Mouse (Mus musculus): ENCODE data around the gene Tax1bp1. TPM values are rescaled to one million over a fixed set of nuclear protein-coding genes. Genes with fewer than 3 reads are reported as not detected.

Gene Tax1bp1
- total and polyA plus RNA-seq, 3 experiments = 13.5 to 165 (median 153) TPM

- peak; percentile 7 for DNase-seq (ENCODE audit: low spot score)
- Histone ChIP-seq H3K36me3 (replicated peaks) (no peaks in the 10 kb centered on the region), H3K4me1 (ENCODE audit: insufficient read depth, low read depth, low read length) (peaks cover 18% of the 10 kb centered on the region), H3K4me3 (ENCODE audit: low read depth, low read length) (no peak overlapping the region), H3K27me3 (ENCODE audit: insufficient read depth, low read length) (peaks cover 9% of the 10 kb centered on the region; the same call in 1 of the 2 replicates), H3K9me3 (replicated peaks) (no peaks in the 10 kb centered on the region)
- ATAC-seq (ENCODE audit: extremely low read depth, insufficient number of reproducible peaks, low FRiP score, poor library complexity, severe bottlenecking) = no peak; the same call in 1 of the 2 replicates
- TF ChIP-seq POLR2AphosphoS5 (IDR thresholded peaks at IDR 0.05; ENCODE audit: insufficient replicate concordance, low read depth, low read length) (no peak), GATA1 (IDR thresholded peaks at IDR 0.05; ENCODE audit: borderline replicate concordance, low read length) (no peak), TAL1 (conservative IDR thresholded peaks at IDR 0.05; ENCODE audit: low read depth, low read length) (no peak), CTCF (IDR thresholded peaks at IDR 0.05; ENCODE audit: low read depth, low read length) (no peak), GATA2 (IDR thresholded peaks at IDR 0.05; ENCODE audit: borderline replicate concordance, low read depth, low read length) (no peak)
Measured at GRCm38 (mm10) chr6:52699050-52699449, 14.5 kb upstream of the Tax1bp1 start.

- TF ChIP-seq GATA1 (IDR thresholded peaks at IDR 0.05; ENCODE audit: borderline replicate concordance, low read length) (no peak), POLR2AphosphoS5 (IDR thresholded peaks at IDR 0.05; ENCODE audit: insufficient replicate concordance, low read depth, low read length) (no peak), TAL1 (conservative IDR thresholded peaks at IDR 0.05; ENCODE audit: low read depth, low read length) (no peak), CTCF (IDR thresholded peaks at IDR 0.05; ENCODE audit: low read depth, low read length) (no peak), GATA2 (IDR thresholded peaks at IDR 0.05; ENCODE audit: borderline replicate concordance, low read depth, low read length) (no peak)
- no peak for ATAC-seq (ENCODE audit: extremely low read depth, insufficient number of reproducible peaks, low FRiP score, poor library complexity, severe bottlenecking)
- H3K9me3 ChIP-seq (replicated peaks) = no peaks in the 10 kb centered on the region
- H3K27me3 ChIP-seq (ENCODE audit: insufficient read depth, low read length) = peaks cover 12% of the 10 kb centered on the region
- DNase-seq (ENCODE audit: low spot score) = no peak
- no peaks in the 10 kb centered on the region for H3K36me3 ChIP-seq (replicated peaks)
- H3K4me3 ChIP-seq (ENCODE audit: low read depth, low read length) = no peak overlapping the region
- peaks cover 18% of the 10 kb centered on the region for H3K4me1 ChIP-seq (ENCODE audit: insufficient read depth, low read depth, low read length)
Measured at GRCm38 (mm10) chr6:52699899-52700298, 13.6 kb upstream of the Tax1bp1 start.

GRCm38 (mm10) chr6:52703263-52703662 lies 10.3 kb upstream of the Tax1bp1 start:
- H3K9me3 ChIP-seq (replicated peaks) = no peaks in the 10 kb centered on the region
- no peak for ATAC-seq (ENCODE audit: extremely low read depth, insufficient number of reproducible peaks, low FRiP score, poor library complexity, severe bottlenecking)
- H3K36me3 ChIP-seq (replicated peaks) = no peaks in the 10 kb centered on the region
- peaks cover 12% of the 10 kb centered on the region for H3K4me1 ChIP-seq (ENCODE audit: insufficient read depth, low read depth, low read length)
- TF ChIP-seq CTCF (IDR thresholded peaks at IDR 0.05; ENCODE audit: low read depth, low read length) (no peak), TAL1 (conservative IDR thresholded peaks at IDR 0.05; ENCODE audit: low read depth, low read length) (no peak), POLR2AphosphoS5 (IDR thresholded peaks at IDR 0.05; ENCODE audit: insufficient replicate concordance, low read depth, low read length) (no peak), GATA1 (IDR thresholded peaks at IDR 0.05; ENCODE audit: borderline replicate concordance, low read length) (no peak), GATA2 (IDR thresholded peaks at IDR 0.05; ENCODE audit: borderline replicate concordance, low read depth, low read length) (no peak)
- no peak overlapping the region for H3K4me3 ChIP-seq (ENCODE audit: low read depth, low read length)
- no peak for DNase-seq (ENCODE audit: low spot score)
- H3K27me3 ChIP-seq (ENCODE audit: insufficient read depth, low read length) = peaks cover 21% of the 10 kb centered on the region

- Histone ChIP-seq H3K9me3 (replicated peaks) (no peaks in the 10 kb centered on the region), H3K4me3 (ENCODE audit: low read depth, low read length) (no peak overlapping the region), H3K27me3 (ENCODE audit: insufficient read depth, low read length) (peaks cover 24% of the 10 kb centered on the region), H3K36me3 (replicated peaks) (no peaks in the 10 kb centered on the region), H3K4me1 (ENCODE audit: insufficient read depth, low read depth, low read length) (no peaks in the 10 kb centered on the region; the same call in 1 of the 2 replicates)
- DNase-seq (ENCODE audit: low spot score) (no peak), ATAC-seq (ENCODE audit: extremely low read depth, insufficient number of reproducible peaks, low FRiP score, poor library complexity, severe bottlenecking) (no peak)
- TF ChIP-seq TAL1 (conservative IDR thresholded peaks at IDR 0.05; ENCODE audit: low read depth, low read length) (no peak), CTCF (IDR thresholded peaks at IDR 0.05; ENCODE audit: low read depth, low read length) (no peak), GATA2 (IDR thresholded peaks at IDR 0.05; ENCODE audit: borderline replicate concordance, low read depth, low read length) (no peak), GATA1 (IDR thresholded peaks at IDR 0.05; ENCODE audit: borderline replicate concordance, low read length) (no peak), POLR2AphosphoS5 (IDR thresholded peaks at IDR 0.05; ENCODE audit: insufficient replicate concordance, low read depth, low read length) (no peak)
Measured at GRCm38 (mm10) chr6:52705280-52705679, 8.2 kb upstream of the Tax1bp1 start.

- peaks cover 20% of the 10 kb centered on the region for H3K27me3 ChIP-seq (ENCODE audit: insufficient read depth, low read length)
- no peak overlapping the region for H3K4me3 ChIP-seq (ENCODE audit: low read depth, low read length)
Measured at GRCm38 (mm10) chr6:52707815-52708214, 5.7 kb upstream of the Tax1bp1 start.

GRCm38 (mm10) chr6:52712563-52712962 lies 966 bp upstream of the Tax1bp1 start:
- TF ChIP-seq CTCF (IDR thresholded peaks at IDR 0.05; ENCODE audit: low read depth, low read length) = no peak
- TF ChIP-seq POLR2AphosphoS5 (IDR thresholded peaks at IDR 0.05; ENCODE audit: insufficient replicate concordance, low read depth, low read length) = no peak
- no peak for TF ChIP-seq TAL1 (conservative IDR thresholded peaks at IDR 0.05; ENCODE audit: low read depth, low read length)
- no peak for TF ChIP-seq GATA2 (IDR thresholded peaks at IDR 0.05; ENCODE audit: borderline replicate concordance, low read depth, low read length)
- no peak for TF ChIP-seq GATA1 (IDR thresholded peaks at IDR 0.05; ENCODE audit: borderline replicate concordance, low read length)
- no peaks in the 10 kb centered on the region for H3K9me3 ChIP-seq (replicated peaks)
- 0 out of 2 replicates have a peak, but pooled peaks cover 6% of the 10 kb centered on the region for H3K27me3 ChIP-seq (ENCODE audit: insufficient read depth, low read length)
- peaks cover 11% of the 10 kb centered on the region for H3K4me1 ChIP-seq (ENCODE audit: insufficient read depth, low read depth, low read length)
- DNase-seq (ENCODE audit: low spot score) (no peak), ATAC-seq (ENCODE audit: extremely low read depth, insufficient number of reproducible peaks, low FRiP score, poor library complexity, severe bottlenecking) (no peak)
- H3K4me3 ChIP-seq (ENCODE audit: low read depth, low read length) = no peak overlapping the region; the same call in 1 of the 2 replicates
- H3K36me3 ChIP-seq (replicated peaks) = no peaks in the 10 kb centered on the region

More at GRCm38 (mm10) chr6:52707815-52708214, 5.7 kb upstream of the Tax1bp1 start:
- no peak for TF ChIP-seq TAL1 (conservative IDR thresholded peaks at IDR 0.05; ENCODE audit: low read depth, low read length)
- no peak for TF ChIP-seq POLR2AphosphoS5 (IDR thresholded peaks at IDR 0.05; ENCODE audit: insufficient replicate concordance, low read depth, low read length)
- no peak for TF ChIP-seq GATA2 (IDR thresholded peaks at IDR 0.05; ENCODE audit: borderline replicate concordance, low read depth, low read length)
- TF ChIP-seq GATA1 (IDR thresholded peaks at IDR 0.05; ENCODE audit: borderline replicate concordance, low read length) = no peak
- TF ChIP-seq CTCF (IDR thresholded peaks at IDR 0.05; ENCODE audit: low read depth, low read length) = no peak
- no peaks in the 10 kb centered on the region for H3K36me3 ChIP-seq (replicated peaks)
- ATAC-seq (ENCODE audit: extremely low read depth, insufficient number of reproducible peaks, low FRiP score, poor library complexity, severe bottlenecking) (no peak), DNase-seq (ENCODE audit: low spot score) (no peak)
- no peaks in the 10 kb centered on the region for H3K9me3 ChIP-seq (replicated peaks)
- H3K4me1 ChIP-seq (ENCODE audit: insufficient read depth, low read depth, low read length) = peaks cover 11% of the 10 kb centered on the region

Measured in G1E (cell line).